Mouse (Mus musculus): Measurements from ENCODE around the gene Pik3c2a.

DNA sequence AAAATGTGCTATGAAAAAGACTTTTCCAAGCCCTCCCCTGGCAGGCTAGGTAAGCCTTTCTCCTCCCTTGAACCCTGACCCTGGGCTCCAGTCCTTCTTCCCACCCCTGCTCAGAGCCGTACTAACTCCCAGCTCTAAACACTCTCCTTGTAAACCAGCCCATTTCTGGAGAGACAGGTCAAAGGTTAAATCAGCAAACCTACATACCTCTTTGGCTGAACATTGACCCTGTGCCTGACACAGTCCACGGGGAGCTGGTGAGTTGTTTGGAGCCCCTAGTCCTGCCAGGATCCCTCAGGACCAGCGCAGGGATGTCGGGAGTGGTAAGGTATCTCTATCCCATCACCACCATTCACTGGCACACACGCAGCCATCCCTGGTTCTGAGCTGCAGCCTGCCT is 150.9 kb downstream of the Pik3c2a start:
- TF ChIP-seq EP300 (IDR thresholded peaks at IDR 0.05; ENCODE audit: low read depth), result no peak
- TF ChIP-seq CTCF (IDR thresholded peaks at IDR 0.05; ENCODE audit: low read depth), result no peak
